Mouse (Mus musculus) testis, adult 2 months (tissue): ENCODE measurements around the gene Cdk2ap2. TPM values are rescaled to one million over a fixed set of nuclear protein-coding genes. Genes with fewer than 3 reads are reported as not detected.

Experiments
- H3K27ac ChIP-seq: fragments of 200-500 bp; 2 replicates; pipeline ENCODE4 v1.5.1; 2012; ENCODE audit warnings: low read depth, low read length; ENCODE audit not compliant: control insufficient read depth, insufficient read depth
- H3K27me3 ChIP-seq: fragments of 200-500 bp; 2 replicates; pipeline ENCODE4 v1.6.1; 2012; ENCODE audit warnings: mild to moderate bottlenecking, low read length, moderate library complexity; ENCODE audit not compliant: control insufficient read depth, insufficient read depth
- H3K36me3 ChIP-seq: fragments of 200-500 bp; 2 replicates; pipeline ENCODE4 v1.6.1; 2012; ENCODE audit warnings: mild to moderate bottlenecking, low read length; ENCODE audit not compliant: control insufficient read depth, insufficient read depth
- H3K4me1 ChIP-seq: fragments of 200-500 bp; 2 replicates; pipeline ENCODE4 v1.6.1; 2012; ENCODE audit warnings: low read length; ENCODE audit not compliant: control insufficient read depth, insufficient read depth
- H3K4me3 ChIP-seq: fragments of 200-500 bp; 2 replicates; pipeline ENCODE4 v1.5.1; 2012; ENCODE audit warnings: low read depth, mild to moderate bottlenecking, low read length, moderate library complexity, mixed read lengths; ENCODE audit not compliant: control insufficient read depth
- CTCF ChIP-seq: fragments of 200-500 bp; IDR thresholded peaks from 2 replicates; pipeline ENCODE4 v1.5.1; 2012; ENCODE audit warnings: low read depth, mild to moderate bottlenecking, inconsistent platforms, low read length, moderate library complexity; ENCODE audit not compliant: control insufficient read depth, insufficient read depth, insufficient replicate concordance
- POLR2A ChIP-seq: fragments of 200-500 bp; IDR thresholded peaks from 2 replicates; pipeline ENCODE4 v1.6.1; 2012; ENCODE audit warnings: low read depth, mild to moderate bottlenecking, inconsistent platforms, low read length, moderate library complexity; ENCODE audit not compliant: control insufficient read depth
- polyA plus RNA-seq: library from polyadenylated mRNA; depleted of rRNA; stranded (reverse); fragments of >200 nt; gene quantifications from 2 replicates; pipeline ENCODE4 v1.2.3, GENCODE M21; 2012; rRNA removed

Gene Cdk2ap2
- polyA plus RNA-seq, 1 experiment, result 31.5 TPM

- H3K27me3 ChIP-seq, result no peaks in the 10 kb centered on the region
- no peak for TF ChIP-seq POLR2A
- no peak for TF ChIP-seq CTCF
- no peak overlapping the region for H3K4me3 ChIP-seq
- H3K4me1 ChIP-seq, result peaks cover 14% of the 10 kb centered on the region
- no peak overlapping the region for H3K27ac ChIP-seq
- no peaks in the 10 kb centered on the region for H3K36me3 ChIP-seq
Observed at GRCm38 (mm10) chr19:4144550-4145498, 47.8 kb downstream of the Cdk2ap2 start.

- H3K4me3 ChIP-seq, result no peak overlapping the region
- no peaks in the 10 kb centered on the region for H3K36me3 ChIP-seq
- H3K27me3 ChIP-seq, result no peaks in the 10 kb centered on the region
- H3K4me1 ChIP-seq, result peaks cover 17% of the 10 kb centered on the region
- H3K27ac ChIP-seq, result no peak overlapping the region
- TF ChIP-seq CTCF (no peak), POLR2A (no peak)
Observed at GRCm38 (mm10) chr19:4145936-4146335, 49.0 kb downstream of the Cdk2ap2 start.

GRCm38 (mm10) chr19:4146366-4147021 is 49.5 kb downstream of the Cdk2ap2 start:
- H3K4me3 ChIP-seq, result no peak overlapping the region
- H3K4me1 ChIP-seq, result peaks cover 17% of the 10 kb centered on the region
- H3K27ac ChIP-seq, result no peak overlapping the region
- no peaks in the 10 kb centered on the region for H3K36me3 ChIP-seq
- TF ChIP-seq POLR2A (no peak), CTCF (no peak)
- H3K27me3 ChIP-seq, result no peaks in the 10 kb centered on the region

GRCm38 (mm10) chr19:4147022-4147405 is 50.0 kb downstream of the Cdk2ap2 start:
- no peaks in the 10 kb centered on the region for H3K36me3 ChIP-seq
- peaks cover 17% of the 10 kb centered on the region for H3K4me1 ChIP-seq
- no peak overlapping the region for H3K4me3 ChIP-seq
- no peak overlapping the region for H3K27ac ChIP-seq
- TF ChIP-seq POLR2A (no peak), CTCF (no peak)
- H3K27me3 ChIP-seq, result no peaks in the 10 kb centered on the region

GRCm38 (mm10) chr19:4147782-4148490 is 51.0 kb downstream of the Cdk2ap2 start:
- H3K4me1 ChIP-seq, result peaks cover 17% of the 10 kb centered on the region
- H3K36me3 ChIP-seq, result no peaks in the 10 kb centered on the region
- H3K27me3 ChIP-seq, result no peaks in the 10 kb centered on the region
- peak overlapping the region; percentile 85 for H3K4me3 ChIP-seq
- TF ChIP-seq CTCF (no peak), POLR2A (no peak)
- H3K27ac ChIP-seq, result 0 out of 2 replicates have a peak overlapping the region, but pooled peaks have one; percentile 9

GRCm38 (mm10) chr19:4148491-4148806 is 51.5 kb downstream of the Cdk2ap2 start, which contains the start of gene Coro1b:
TSS of gene Coro1b (plus strand) at chr19:4148619.
- H3K36me3 ChIP-seq, result no peaks in the 10 kb centered on the region
- H3K27ac ChIP-seq, result 0 out of 2 replicates have a peak within 1 kb of the TSS, but pooled peaks have one; percentile 9
- TF ChIP-seq CTCF, result no peak
- peak; percentile 68 for TF ChIP-seq POLR2A
- H3K4me1 ChIP-seq, result peaks cover 17% of the 10 kb centered on the region
- H3K4me3 ChIP-seq, result peak within 1 kb of the TSS; percentile 85
- H3K27me3 ChIP-seq, result no peaks in the 10 kb centered on the region

Other genes with a start within 250 kb of the Cdk2ap2 start
- gene Chka, start 245.4 kb upstream of the Cdk2ap2 start, polyA plus RNA-seq, result 85.7 and 90.2 TPM in 2 replicates
- 11.2 and 11.4 TPM in 2 replicates for gene Tcirg1, start 190.0 kb upstream of the Cdk2ap2 start, polyA plus RNA-seq
- gene Ndufs8, start 184.4 kb upstream of the Cdk2ap2 start, polyA plus RNA-seq, result 69.9 and 91.3 TPM in 2 replicates
- gene Aldh3b1, start 167.4 kb upstream of the Cdk2ap2 start, polyA plus RNA-seq, result 48.2 and 52.4 TPM in 2 replicates
- gene Unc93b1, start 162.0 kb upstream of the Cdk2ap2 start, polyA plus RNA-seq, result 6.6 and 8.0 TPM in 2 replicates
- gene Aldh3b3, start 138.5 kb upstream of the Cdk2ap2 start, polyA plus RNA-seq, result 2.9 and 3.2 TPM in 2 replicates
- gene Aldh3b2, start 124.9 kb upstream of the Cdk2ap2 start, polyA plus RNA-seq, result 48.5 and 48.6 TPM in 2 replicates
- 14.7 and 14.9 TPM in 2 replicates for gene Acy3, start 110.6 kb upstream of the Cdk2ap2 start, polyA plus RNA-seq
- gene Tbx10, start 104.4 kb upstream of the Cdk2ap2 start, polyA plus RNA-seq, result 0.41 and 0.56 TPM in 2 replicates
- 0.99 and 2.4 TPM in 2 replicates for gene Nudt8, start 96.6 kb upstream of the Cdk2ap2 start, polyA plus RNA-seq
- 0.48 TPM in 2 replicates for gene Gm49405, start 96.6 kb upstream of the Cdk2ap2 start, polyA plus RNA-seq
- gene Doc2g, start 93.9 kb upstream of the Cdk2ap2 start, polyA plus RNA-seq, result 1.3 and 2.0 TPM in 2 replicates
- gene Ndufv1, start 84.4 kb upstream of the Cdk2ap2 start, polyA plus RNA-seq, result 145 and 173 TPM in 2 replicates
- gene Gstp1, start 59.2 kb upstream of the Cdk2ap2 start, polyA plus RNA-seq, result 88.6 and 94.9 TPM in 2 replicates
- gene Gstp2, start 51.2 kb upstream of the Cdk2ap2 start, polyA plus RNA-seq, result 1.5 TPM in 2 replicates
- not detected in 2 replicates for gene Gstp3, start 37.6 kb upstream of the Cdk2ap2 start, polyA plus RNA-seq
- gene Cabp2, start 15.6 kb upstream of the Cdk2ap2 start, polyA plus RNA-seq, result not detected in 2 replicates
- 31.9 and 42.8 TPM in 2 replicates for gene Pitpnm1, start 2.8 kb downstream of the Cdk2ap2 start, polyA plus RNA-seq
- 21.0 and 23.5 TPM in 2 replicates for gene Aip, start 28.7 kb downstream of the Cdk2ap2 start, polyA plus RNA-seq
- gene Gpr152, start 42.6 kb downstream of the Cdk2ap2 start, polyA plus RNA-seq, result 0.02 TPM in 1 of 2 replicates, not detected in the other
- 0.16 and 0.29 TPM in 2 replicates for gene Cabp4, start 46.9 kb downstream of the Cdk2ap2 start, polyA plus RNA-seq
- gene Coro1b, start 51.4 kb downstream of the Cdk2ap2 start, polyA plus RNA-seq, result 87.3 and 97.2 TPM in 2 replicates
- 0.65 and 1.0 TPM in 2 replicates for gene Ptprcap, start 56.4 kb downstream of the Cdk2ap2 start, polyA plus RNA-seq
- 10.9 and 11.1 TPM in 2 replicates for gene Rps6kb2, start 66.2 kb downstream of the Cdk2ap2 start, polyA plus RNA-seq
- 2.5 and 2.7 TPM in 2 replicates for gene Carns1, start 78.3 kb downstream of the Cdk2ap2 start, polyA plus RNA-seq
- 0.98 and 1.3 TPM in 2 replicates for gene Tbc1d10c, start 94.1 kb downstream of the Cdk2ap2 start, polyA plus RNA-seq
- 48.8 and 49.8 TPM in 2 replicates for gene Ppp1ca, start 94.9 kb downstream of the Cdk2ap2 start, polyA plus RNA-seq
- gene Rad9a, start 104.5 kb downstream of the Cdk2ap2 start, polyA plus RNA-seq, result 9.0 and 9.2 TPM in 2 replicates
- 2.0 and 3.1 TPM in 2 replicates for gene Clcf1, start 117.1 kb downstream of the Cdk2ap2 start, polyA plus RNA-seq
- 1.2 and 3.0 TPM in 2 replicates for gene AC109138.7, start 117.2 kb downstream of the Cdk2ap2 start, polyA plus RNA-seq
- 16.3 and 19.4 TPM in 2 replicates for gene Pold4, start 134.7 kb downstream of the Cdk2ap2 start, polyA plus RNA-seq
- gene Ssh3, start 172.0 kb downstream of the Cdk2ap2 start, polyA plus RNA-seq, result 6.3 and 7.1 TPM in 2 replicates
- 4.3 and 6.1 TPM in 2 replicates for gene Ankrd13d, start 186.0 kb downstream of the Cdk2ap2 start, polyA plus RNA-seq
- 10.7 and 12.0 TPM in 2 replicates for gene Grk2, start 209.0 kb downstream of the Cdk2ap2 start, polyA plus RNA-seq